Mouse (Mus musculus): ENCODE results near the gene Colgalt2. TPM values are rescaled to one million over a fixed set of nuclear protein-coding genes. Genes with fewer than 3 reads are reported as not detected.

The Colgalt2 gene
- polyA plus RNA-seq, 1 experiment from 2014 or later, result 1.5 TPM

Other genes with a start within 250 kb of the Colgalt2 start
- 54.3 and 62.3 TPM in 2 replicates for gene Tsen15, start 13.1 kb upstream of the Colgalt2 start, polyA plus RNA-seq (2015; fragmentation: Nextera tagmentation; extraction: Ambion mirVana)